9 mouse cellular contexts compared by ENCODE assay signal in the genomic region with DNA sequence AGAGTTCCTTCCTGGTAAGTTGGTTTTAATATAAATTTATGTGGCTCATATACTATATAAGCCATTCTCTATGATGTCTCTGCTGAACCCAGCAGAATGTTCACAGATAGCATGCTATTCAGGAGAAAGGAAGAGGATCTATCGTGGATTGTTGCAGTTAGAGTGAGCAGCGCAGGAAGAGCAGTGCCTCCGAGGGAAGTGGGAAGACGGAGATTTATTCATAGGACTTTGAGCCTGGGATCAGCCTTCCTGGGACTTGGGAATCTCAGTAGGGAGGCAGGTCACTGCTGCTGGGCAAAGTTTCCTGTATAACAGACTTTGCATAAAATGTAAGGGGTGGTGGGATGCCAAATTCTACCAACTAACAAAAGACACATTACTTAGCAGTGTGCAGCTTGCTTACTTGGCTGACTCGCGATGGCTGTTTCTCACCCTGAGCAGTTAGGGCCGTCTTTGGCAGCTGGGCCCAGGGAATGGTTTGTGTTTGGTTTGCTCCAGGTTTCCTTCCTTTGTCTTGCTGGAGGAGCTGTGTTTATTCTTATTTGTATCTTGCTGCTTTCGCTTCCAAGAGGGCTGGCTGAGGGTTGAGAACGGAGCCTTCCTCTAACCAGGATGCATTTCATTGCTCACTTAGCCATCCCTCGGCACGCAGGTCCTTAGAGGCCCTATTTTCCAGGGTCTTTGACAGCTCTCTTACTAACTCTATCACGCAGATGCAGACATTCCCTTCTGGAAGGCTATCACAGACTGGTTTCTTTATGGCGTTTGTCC.
DNase-seq lines count a peak whose midpoint lies in the region; ATAC-seq lines count a peak whose summit lies in the region.
"Had no signal": no experiment of that assay in that cellular context is flagged by ENCODE, and none has a peak within 500 bp of the region (broad histone marks: within the 10 kb centered on the region; RNA-seq: fewer than 3 reads in every experiment).

No protein-coding gene starts in this region.

- H3K9ac ChIP-seq in forebrain, embryonic 14.5 days (ENCODE audit: low read length) = no peak overlapping the region
- H3K9ac ChIP-seq in forebrain, embryonic 12.5 days = no peak overlapping the region
- no peak overlapping the region for H3K9ac ChIP-seq in intestine, embryonic 14.5 days (ENCODE audit: low read length)
- H3K9ac ChIP-seq in midbrain, embryonic 11.5 days (ENCODE audit: low read length) = no peak overlapping the region
- H3K9ac ChIP-seq: liver, embryonic 12.5 days had no signal

- no peak overlapping the region for H3K27ac ChIP-seq in forebrain, embryonic 14.5 days (ENCODE audit: low read depth, low read length)
- no peak overlapping the region for H3K27ac ChIP-seq in forebrain, embryonic 12.5 days
- peak overlapping the region; percentile 66; the same call in 1 of the 2 replicates for H3K27ac ChIP-seq in intestine, embryonic 14.5 days (ENCODE audit: low read depth)
- no peak overlapping the region for H3K27ac ChIP-seq in midbrain, embryonic 11.5 days (ENCODE audit: low read depth, low read length)
- H3K27ac ChIP-seq: liver, embryonic 12.5 days had no signal

- DNase-seq in forebrain, embryonic 14.5 days (ENCODE audit: low spot score) = peak; percentile 65
- peak; percentile 48 to 54 for DNase-seq in heart, adult 18-20 months
- DNase-seq in intestine, embryonic 14.5 days (ENCODE audit: low spot score) = peak; percentile 60
- DNase-seq in midbrain, embryonic 11.5 days (ENCODE audit: low spot score, missing footprints) = no peak
- DNase-seq in thymus, postnatal 14 days = no peak
- no peak for DNase-seq in layer of hippocampus, postnatal 36 days

- WGBS in forebrain, embryonic 14.5 days = 51% methylated on average over 13 of the region's 13 CpGs
- 78% methylated on average over 13 of the region's 13 CpGs for WGBS in forebrain, embryonic 12.5 days
- WGBS in intestine, embryonic 14.5 days = 36% methylated on average over 13 of the region's 13 CpGs
- whole genome bisulfite sequencing in midbrain, embryonic 11.5 days = 69% methylated on average over 13 of the region's 13 CpGs

- H3K4me1 ChIP-seq in forebrain, embryonic 14.5 days (ENCODE audit: control insufficient read depth, insufficient read depth, low read length) = peaks cover 7% of the 10 kb centered on the region; the same call in 1 of the 2 replicates
- H3K4me1 ChIP-seq in forebrain, embryonic 12.5 days = 0 out of 2 replicates have a peak, but pooled peaks cover 5% of the 10 kb centered on the region
- peaks cover 12% of the 10 kb centered on the region; the same call in 1 of the 2 replicates for H3K4me1 ChIP-seq in intestine, embryonic 14.5 days (replicated peaks; ENCODE audit: control insufficient read depth, insufficient read depth, low read length)
- no peaks in the 10 kb centered on the region for H3K4me1 ChIP-seq in midbrain, embryonic 11.5 days (ENCODE audit: control insufficient read depth, insufficient read depth, low read length)
- H3K4me1 ChIP-seq: liver, embryonic 12.5 days had no signal

- no peaks in the 10 kb centered on the region for H3K27me3 ChIP-seq in forebrain, embryonic 14.5 days (replicated peaks; ENCODE audit: control insufficient read depth, insufficient read depth, low read length)
- no peaks in the 10 kb centered on the region for H3K27me3 ChIP-seq in forebrain, embryonic 12.5 days
- H3K27me3 ChIP-seq in intestine, embryonic 14.5 days (replicated peaks; ENCODE audit: control insufficient read depth, insufficient read depth, low read length) = no peaks in the 10 kb centered on the region
- H3K27me3 ChIP-seq in midbrain, embryonic 11.5 days (ENCODE audit: control insufficient read depth, insufficient read depth, low read length) = no peaks in the 10 kb centered on the region
- H3K27me3 ChIP-seq: liver, embryonic 12.5 days had no signal

- H3K4me3 ChIP-seq in forebrain, embryonic 14.5 days (ENCODE audit: low read depth, low read length) = no peak overlapping the region
- H3K4me3 ChIP-seq in forebrain, embryonic 12.5 days (replicated peaks) = no peak overlapping the region
- no peak overlapping the region for H3K4me3 ChIP-seq in intestine, embryonic 14.5 days (ENCODE audit: low read depth, low read length)
- H3K4me3 ChIP-seq in midbrain, embryonic 11.5 days (ENCODE audit: low read depth, low read length) = no peak overlapping the region
- H3K4me3 ChIP-seq: liver, embryonic 12.5 days had no signal

- no peaks in the 10 kb centered on the region for H3K36me3 ChIP-seq in forebrain, embryonic 14.5 days (ENCODE audit: control insufficient read depth, insufficient read depth, low read length)
- H3K36me3 ChIP-seq in forebrain, embryonic 12.5 days (replicated peaks) = no peaks in the 10 kb centered on the region
- no peaks in the 10 kb centered on the region for H3K36me3 ChIP-seq in intestine, embryonic 14.5 days (ENCODE audit: control insufficient read depth, insufficient read depth, low read length)
- H3K36me3 ChIP-seq in midbrain, embryonic 11.5 days (ENCODE audit: control insufficient read depth, insufficient read depth, low read length) = no peaks in the 10 kb centered on the region
- H3K36me3 ChIP-seq: liver, embryonic 12.5 days had no signal

- no peak overlapping the region for H3K4me2 ChIP-seq in forebrain, embryonic 14.5 days (ENCODE audit: low read length)
- H3K4me2 ChIP-seq in forebrain, embryonic 12.5 days = no peak overlapping the region
- no peak overlapping the region for H3K4me2 ChIP-seq in intestine, embryonic 14.5 days (ENCODE audit: low read length)
- no peak overlapping the region for H3K4me2 ChIP-seq in midbrain, embryonic 11.5 days
- H3K4me2 ChIP-seq: liver, embryonic 12.5 days had no signal

- H3K9me3 ChIP-seq in forebrain, embryonic 14.5 days (replicated peaks; ENCODE audit: control insufficient read depth, low read length) = no peaks in the 10 kb centered on the region
- no peaks in the 10 kb centered on the region for H3K9me3 ChIP-seq in forebrain, embryonic 12.5 days
- H3K9me3 ChIP-seq in intestine, embryonic 14.5 days (ENCODE audit: control insufficient read depth, low read length) = no peaks in the 10 kb centered on the region
- H3K9me3 ChIP-seq in midbrain, embryonic 11.5 days (ENCODE audit: control insufficient read depth, low read length) = no peaks in the 10 kb centered on the region
- H3K9me3 ChIP-seq: liver, embryonic 12.5 days had no signal

- peak; percentile 52 for ATAC-seq in forebrain, embryonic 14.5 days
- ATAC-seq in forebrain, embryonic 12.5 days (ENCODE audit: low FRiP score) = no peak
- ATAC-seq in intestine, embryonic 14.5 days (replicated peaks; ENCODE audit: low FRiP score, low TSS enrichment, low read depth) = no peak
- peak; percentile 18; the same call in 1 of the 2 replicates for ATAC-seq in midbrain, embryonic 11.5 days (ENCODE audit: low FRiP score)
- ATAC-seq in monocyte, adult 5-6 weeks (replicated peaks; ENCODE audit: insufficient number of reproducible peaks, low FRiP score, low TSS enrichment, poor library complexity, severe bottlenecking) = no peak
- ATAC-seq: liver, embryonic 12.5 days had no signal

Comparison
In these comparisons a context has a peak if more than half of its experiments do, and no peak if none do; other contexts are left out.
1. ATAC-seq: peak in forebrain, embryonic 14.5 days (single experiment) and midbrain, embryonic 11.5 days (single experiment); none in forebrain, embryonic 12.5 days (single experiment), intestine, embryonic 14.5 days (single experiment) and monocyte, adult 5-6 weeks (single experiment).
2. DNase-seq: peak in forebrain, embryonic 14.5 days (single experiment), heart, adult 18-20 months (2 of 2) and intestine, embryonic 14.5 days (single experiment); none in midbrain, embryonic 11.5 days (single experiment), thymus, postnatal 14 days (single experiment) and layer of hippocampus, postnatal 36 days (0 of 2).